Mouse (Mus musculus): ENCODE data around the gene Notch2. TPM values are rescaled to one million over a fixed set of nuclear protein-coding genes. Genes with fewer than 3 reads are reported as not detected.

Gene Notch2
- total and polyA plus RNA-seq, 3 experiments = 3.3 to 11.3 (median 11.1) TPM

DNA sequence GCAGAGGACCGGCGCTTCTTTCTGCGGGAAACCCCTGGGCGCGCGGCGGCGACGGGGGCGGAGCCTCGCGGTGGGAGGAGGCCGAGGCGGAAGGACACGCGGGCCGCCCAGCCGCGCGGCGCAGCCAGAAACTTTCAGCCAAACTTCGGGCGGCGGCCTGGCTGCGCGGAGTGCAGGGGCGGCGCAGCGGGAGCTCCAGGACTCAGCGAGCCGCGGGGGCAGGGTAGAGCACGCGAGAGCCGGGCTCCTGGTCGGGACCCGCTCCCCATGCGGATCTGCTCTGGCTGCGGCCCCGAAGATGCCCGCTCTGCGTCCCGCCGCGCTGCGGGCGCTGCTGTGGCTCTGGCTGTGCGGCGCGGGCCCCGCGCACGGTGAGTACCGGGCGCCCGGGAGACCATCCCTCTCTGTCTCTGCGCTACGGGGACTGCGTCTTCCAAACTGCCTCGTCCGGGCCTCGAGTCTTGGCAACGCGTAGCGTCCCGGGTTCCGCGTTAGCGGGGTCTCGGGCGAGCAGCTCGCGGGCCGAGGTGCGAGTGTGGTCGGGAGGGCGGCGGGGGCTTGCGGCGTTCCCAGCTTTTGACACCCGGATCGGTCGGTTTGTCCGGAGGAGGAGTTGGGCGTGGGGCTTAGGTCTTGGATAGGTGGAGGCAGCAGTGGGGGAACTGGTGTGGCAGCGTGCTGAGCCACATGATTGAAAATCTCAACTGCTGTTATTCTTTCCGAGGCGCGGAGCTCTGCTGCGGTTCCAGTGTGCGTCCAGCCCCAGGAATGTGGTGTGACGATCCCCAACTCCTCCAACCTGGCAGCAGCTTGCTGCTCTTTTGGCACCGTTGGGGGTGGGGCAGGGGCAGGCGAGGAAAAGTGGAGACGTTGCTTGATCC, at the start of gene Notch2 (continued):
- no peak for TF ChIP-seq MAFK (IDR thresholded peaks at IDR 0.05; ENCODE audit: insufficient replicate concordance, low read length)

GRCm38 (mm10) chr3:97964878-97965353, 48.4 kb upstream of the Notch2 start:
- peaks cover 4% of the 10 kb centered on the region for H3K27me3 ChIP-seq (replicated peaks)
- no peaks in the 10 kb centered on the region for H3K36me3 ChIP-seq (replicated peaks in 1 of 2; ENCODE audit: control insufficient read depth in 1 of 2, insufficient read depth in 1 of 2, low read length in 1 of 2)
- H3K9me3 ChIP-seq (replicated peaks; ENCODE audit: low read length) = peaks cover 6% of the 10 kb centered on the region
- peaks cover 7 to 38% of the 10 kb centered on the region in 2 experiments; a peak in 3 of 4 replicates for H3K4me1 ChIP-seq (ENCODE audit: control insufficient read depth in 1 of 2, insufficient read depth in 2 of 2)
- H3K4me3 ChIP-seq (replicated peaks in 1 of 3; ENCODE audit: low read depth in 2 of 3, low read length in 2 of 3, poor library complexity in 1 of 3) = no peak overlapping the region
- dilution Hi-C loops (cut with MboI; ENCODE audit: extremely low pct_ligation_motif_present, extremely low pct_unique_long_range_greater_than_20kb, low sequenced_read_pairs) (no loop called here), in situ Hi-C loops (cut with MboI; ENCODE audit: low pct_ligation_motif_present, low pct_unique_long_range_greater_than_20kb, low sequenced_read_pairs) (loop anchor here (10.0 kb wide), 1 partner anchor 50 kb away; the partner anchor contains the start of gene Notch2)
- peak; percentile 64 for DNase-seq (ENCODE audit: extremely low read depth)
- no peak for TF ChIP-seq USF2 (conservative IDR thresholded peaks at IDR 0.05; ENCODE audit: low read depth, low read length)
- peak; percentile 87 for TF ChIP-seq IRF4 (IDR thresholded peaks at IDR 0.05; ENCODE audit: low read depth, low read length)
- peak; percentile 50; the same call in 1 of the 2 replicates for TF ChIP-seq MEF2A (IDR thresholded peaks at IDR 0.05; ENCODE audit: borderline replicate concordance, low read depth, low read length)
- TF ChIP-seq POLR2A (IDR thresholded peaks at IDR 0.05; ENCODE audit: low read depth, low read length) = no peak
- TF ChIP-seq TBP (conservative IDR thresholded peaks at IDR 0.05; ENCODE audit: low read depth, low read length) = no peak
- TF ChIP-seq E2F4 (IDR thresholded peaks at IDR 0.05; ENCODE audit: insufficient replicate concordance, low read depth, low read length) = no peak
- TF ChIP-seq EP300 (IDR thresholded peaks at IDR 0.05; ENCODE audit: low read length) = peak; percentile 64
- no peak for TF ChIP-seq POLR2AphosphoS2 (IDR thresholded peaks at IDR 0.05; ENCODE audit: low read depth, low read length)
- TF ChIP-seq MYC (IDR thresholded peaks at IDR 0.05; ENCODE audit: low read depth, low read length) = peak; percentile 90
- no peak for TF ChIP-seq CHD2 (IDR thresholded peaks at IDR 0.05; ENCODE audit: low read length)
- TF ChIP-seq ETS1 (conservative IDR thresholded peaks at IDR 0.05; ENCODE audit: low read depth, low read length) = peak; percentile 42; the same call in 1 of the 2 replicates
- peak; percentile 96 for TF ChIP-seq BHLHE40 (IDR thresholded peaks at IDR 0.05; ENCODE audit: low read depth, low read length)
- TF ChIP-seq CHD1 (IDR thresholded peaks at IDR 0.05; ENCODE audit: low read depth, low read length) = no peak
- no peak for TF ChIP-seq NELFE (IDR thresholded peaks at IDR 0.05; ENCODE audit: low read depth, low read length)
- peak; percentile 92 for TF ChIP-seq MAX (IDR thresholded peaks at IDR 0.05; ENCODE audit: low read length)
- TF ChIP-seq NRF1 (IDR thresholded peaks at IDR 0.05; ENCODE audit: low read depth, low read length) = no peak
- no peak for TF ChIP-seq PAX5 (IDR thresholded peaks at IDR 0.05; ENCODE audit: low read length)
- TF ChIP-seq TCF12 (IDR thresholded peaks at IDR 0.05; ENCODE audit: low read depth, low read length) = 0 out of 2 replicates have a peak, but pooled peaks have one; percentile 27
- peak; percentile 47; the same call in 1 of the 2 replicates for TF ChIP-seq MAFK (IDR thresholded peaks at IDR 0.05; ENCODE audit: insufficient replicate concordance, low read length)
- no peak overlapping the region for H3K9ac ChIP-seq (ENCODE audit: insufficient read depth, low read depth)
- no peaks in the 10 kb centered on the region for H3K79me2 ChIP-seq (replicated peaks; ENCODE audit: control insufficient read depth, extremely low read depth, insufficient read depth, poor library complexity, severe bottlenecking)
- no peak overlapping the region for H3K27ac ChIP-seq (ENCODE audit: insufficient read depth, low read depth)
- peak overlapping the region; percentile 68 for H3K4me2 ChIP-seq (ENCODE audit: insufficient read depth, low read depth, poor library complexity, severe bottlenecking)

All from CH12.LX (cell line).